Mouse (Mus musculus) thymus, adult 2 months (tissue): Measurements from ENCODE around the gene Tbl2.

Source experiments
- CTCF ChIP-seq: fragments of 200-500 bp; IDR thresholded peaks from 2 replicates; pipeline ENCODE4 v1.5.1; 2012; ENCODE audit warnings: mild to moderate bottlenecking, control low read depth, low read length, moderate library complexity, borderline replicate concordance; ENCODE audit not compliant: control insufficient read depth, poor library complexity, insufficient read depth; ENCODE audit errors: extremely low read depth
- POLR2A ChIP-seq: fragments of 200-500 bp; IDR thresholded peaks from 2 replicates; pipeline ENCODE4 v1.6.1; 2012; ENCODE audit warnings: mild to moderate bottlenecking, low read length, control low read depth, moderate library complexity; ENCODE audit not compliant: control insufficient read depth, poor library complexity, insufficient read depth; ENCODE audit errors: extremely low read depth

GRCm38 (mm10) chr5:135202763-135203162 lies 53.3 kb downstream of the Tbl2 start:
- TF ChIP-seq CTCF (no peak), POLR2A (no peak)
